Mouse (Mus musculus) fibroblast of lung, adult 2 months (primary cell): ENCODE measurements around the gene Sowaha.

Experiments used
- DNase-seq: peaks from one replicate; pipeline ENCODE4 v3.0.0-alpha.2; 2011; ENCODE audit warnings: low read depth

Gene Sowaha

DNA sequence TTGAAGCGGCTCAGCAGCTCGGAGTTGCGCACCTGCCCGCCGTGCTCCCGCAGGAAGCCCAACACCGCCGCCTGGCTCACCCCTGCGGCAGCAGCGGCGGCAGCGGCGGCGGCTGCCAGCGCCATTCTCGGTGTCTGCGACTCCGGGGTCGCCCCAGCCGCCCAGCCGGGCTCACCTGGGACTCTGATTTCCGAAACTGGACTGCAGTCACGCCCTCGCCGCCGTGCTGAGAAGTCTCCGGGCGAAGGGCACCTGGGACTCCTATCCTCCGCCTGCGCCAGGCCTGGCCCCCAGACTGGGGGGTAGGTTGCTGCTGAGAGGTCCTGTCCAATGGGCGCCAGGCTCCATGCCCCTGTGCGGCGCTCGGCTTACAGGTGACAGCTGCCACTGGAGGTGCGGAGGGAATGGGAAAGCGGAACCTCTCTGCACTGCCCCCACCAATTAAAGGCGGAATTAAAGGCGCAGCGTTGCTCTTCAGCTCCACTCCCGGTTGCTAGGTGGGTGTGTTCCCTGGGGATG is at the start of gene Sowaha, which contains the start of gene Gm9945:
Sowaha (minus strand) TSS at position 492 of the 519 bp plus-strand sequence.
Gm9945 (plus strand) TSS at position 384 of the 519 bp plus-strand sequence.
- DNase-seq: no peak

GRCm38 (mm10) chr11:53529253-53529557 is 49.1 kb upstream of the Sowaha start:
- DNase-seq: peak; percentile 74

- DNase-seq: no peak
Observed at GRCm38 (mm10) chr11:53528397-53529252, 48.6 kb upstream of the Sowaha start.

DNA sequence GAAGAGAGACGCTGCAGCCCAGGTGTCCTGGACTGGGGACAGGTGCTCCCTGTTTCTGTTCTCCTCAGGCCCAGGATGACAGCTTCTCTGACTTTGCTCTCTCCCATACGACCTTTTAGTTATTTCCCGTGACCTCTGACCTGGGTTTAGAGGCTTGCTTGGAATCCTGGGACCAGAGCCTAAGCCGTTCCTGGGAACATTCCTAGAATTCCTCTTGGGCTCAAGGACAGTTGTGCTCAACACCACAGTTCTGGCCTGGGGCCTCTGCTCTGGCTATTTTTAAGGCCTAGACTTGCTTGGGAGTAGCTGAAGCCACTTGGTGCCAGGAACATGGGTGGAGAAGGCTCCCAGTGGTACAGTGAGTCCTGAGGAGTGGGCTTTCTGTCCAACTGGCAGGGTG is 45.4 kb upstream of the Sowaha start:
- no peak for DNase-seq

- no peak for DNase-seq
Observed at GRCm38 (mm10) chr11:53524905-53525304, 44.8 kb upstream of the Sowaha start.

DNA sequence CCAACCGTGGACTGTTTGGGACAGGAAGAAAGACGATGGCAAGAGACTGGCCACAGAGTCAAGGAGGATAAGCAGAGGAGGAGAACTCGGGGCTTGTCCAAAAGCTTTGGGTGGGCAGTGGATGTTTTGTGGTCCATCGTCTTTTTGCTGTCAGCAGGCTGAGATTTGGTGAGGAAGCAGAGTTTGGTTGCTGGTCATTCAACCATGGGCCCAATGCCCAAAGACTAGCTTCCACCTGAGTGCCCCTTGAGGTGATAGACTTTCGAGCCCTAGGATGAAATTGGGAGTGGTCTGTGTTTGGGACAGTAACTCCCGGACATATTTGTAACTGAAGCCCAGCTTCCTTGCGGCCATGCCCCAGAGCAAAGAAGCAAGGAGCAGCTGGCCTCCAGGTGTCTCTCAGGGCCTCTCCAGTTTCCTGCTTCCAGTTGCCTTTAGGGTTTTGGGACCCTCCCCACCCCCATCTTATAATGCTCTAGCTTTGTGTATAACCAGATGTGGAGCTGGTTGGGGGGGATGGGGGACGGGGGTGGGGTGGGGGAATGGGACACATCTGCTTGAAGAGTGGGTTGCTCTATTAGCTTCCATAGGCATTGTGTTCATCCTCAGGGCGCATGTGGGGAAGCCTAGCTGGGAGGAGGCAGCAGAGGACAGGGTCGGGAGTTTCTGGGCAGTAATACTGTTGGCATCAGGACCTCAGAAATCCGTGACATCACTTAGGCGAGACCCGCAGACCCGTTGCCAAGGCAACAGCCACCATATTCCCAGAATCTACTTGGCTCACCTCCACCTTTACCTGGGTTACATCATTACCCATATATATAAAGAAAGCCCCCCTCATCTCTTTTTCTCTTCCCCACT is 43.7 kb upstream of the Sowaha start:
- DNase-seq: no peak

DNA sequence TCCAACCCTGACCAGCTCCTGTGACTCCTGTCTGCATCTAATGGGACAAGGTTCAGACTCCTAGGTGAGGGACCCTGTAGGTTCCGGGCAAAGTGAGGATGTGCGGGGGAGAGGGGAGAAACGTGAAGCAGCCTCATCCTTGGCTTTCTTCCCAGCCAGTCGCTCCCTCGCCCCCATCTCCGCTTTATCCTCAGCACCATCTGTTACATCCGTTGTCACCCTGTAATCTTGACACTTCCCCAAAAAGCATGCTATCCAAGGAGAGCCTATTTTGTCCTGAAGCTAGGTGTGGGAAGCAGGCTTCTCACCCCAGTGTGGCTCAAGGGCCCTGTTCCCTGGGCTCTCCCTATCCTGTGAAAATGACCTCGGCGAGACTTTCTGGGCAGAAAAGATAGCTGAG is 42.9 kb upstream of the Sowaha start:
- no peak for DNase-seq

- no peak for DNase-seq
Observed at GRCm38 (mm10) chr11:53522362-53522761, 42.3 kb upstream of the Sowaha start.

DNA sequence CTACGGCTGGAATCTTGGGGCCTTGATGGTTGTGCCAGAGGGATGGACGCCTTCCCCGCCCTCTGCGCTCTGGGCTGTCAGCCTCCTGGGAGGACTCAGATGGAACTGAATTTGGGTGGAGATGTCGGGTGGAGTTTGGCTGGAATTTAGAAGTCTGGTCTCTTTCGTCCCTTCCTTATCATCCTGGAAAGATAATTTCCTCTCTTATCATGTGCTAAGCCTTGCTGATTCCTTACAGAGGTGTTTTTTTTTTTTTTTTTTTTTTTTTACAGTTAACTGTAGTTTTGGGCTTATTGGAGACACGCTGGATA is 41.7 kb upstream of the Sowaha start:
- no peak for DNase-seq

GRCm38 (mm10) chr11:53521120-53521820 is 41.2 kb upstream of the Sowaha start:
- no peak for DNase-seq

DNA sequence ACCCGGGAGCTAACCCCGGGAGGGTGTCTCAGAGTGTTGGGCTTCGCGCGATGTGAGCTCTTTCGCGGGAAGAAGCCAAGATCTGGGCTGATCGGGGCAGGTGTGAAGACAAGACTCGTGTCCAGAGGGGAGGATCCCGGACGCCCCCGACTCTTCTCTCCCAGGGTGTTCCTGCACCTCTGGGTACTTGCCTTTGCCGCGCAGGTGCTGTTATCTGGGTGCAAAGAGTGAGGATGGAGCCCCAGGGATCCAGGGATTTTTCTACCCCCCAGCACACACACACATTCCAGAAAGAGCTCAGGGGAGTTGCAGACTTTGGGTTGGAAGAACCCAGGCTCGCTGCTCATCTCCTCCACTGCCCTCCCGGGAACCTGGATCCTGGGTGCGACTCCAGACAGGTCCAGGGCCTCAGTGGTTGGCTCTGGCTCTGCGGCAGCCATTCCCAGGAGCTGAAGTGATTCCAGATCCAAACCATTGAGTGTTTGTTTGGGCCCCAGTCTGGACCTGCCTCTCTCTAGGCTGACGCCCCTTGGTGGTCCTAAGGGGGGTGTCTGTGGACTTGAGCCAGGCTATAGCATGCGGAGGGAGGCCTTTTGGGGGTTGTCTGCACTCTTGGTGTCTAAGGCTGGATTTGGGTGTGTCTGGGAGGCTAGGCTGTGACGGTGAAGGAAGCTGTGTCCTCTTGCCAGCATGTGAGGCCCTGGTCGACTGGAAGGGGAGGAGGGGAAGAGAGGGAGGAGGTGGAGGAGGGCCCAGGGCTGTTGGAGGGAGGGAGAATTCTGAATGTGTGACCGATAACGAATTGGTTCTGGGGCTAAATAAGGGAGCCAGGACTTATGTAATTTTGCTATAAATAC is 40.3 kb upstream of the Sowaha start:
- DNase-seq: peak; percentile 61

DNA sequence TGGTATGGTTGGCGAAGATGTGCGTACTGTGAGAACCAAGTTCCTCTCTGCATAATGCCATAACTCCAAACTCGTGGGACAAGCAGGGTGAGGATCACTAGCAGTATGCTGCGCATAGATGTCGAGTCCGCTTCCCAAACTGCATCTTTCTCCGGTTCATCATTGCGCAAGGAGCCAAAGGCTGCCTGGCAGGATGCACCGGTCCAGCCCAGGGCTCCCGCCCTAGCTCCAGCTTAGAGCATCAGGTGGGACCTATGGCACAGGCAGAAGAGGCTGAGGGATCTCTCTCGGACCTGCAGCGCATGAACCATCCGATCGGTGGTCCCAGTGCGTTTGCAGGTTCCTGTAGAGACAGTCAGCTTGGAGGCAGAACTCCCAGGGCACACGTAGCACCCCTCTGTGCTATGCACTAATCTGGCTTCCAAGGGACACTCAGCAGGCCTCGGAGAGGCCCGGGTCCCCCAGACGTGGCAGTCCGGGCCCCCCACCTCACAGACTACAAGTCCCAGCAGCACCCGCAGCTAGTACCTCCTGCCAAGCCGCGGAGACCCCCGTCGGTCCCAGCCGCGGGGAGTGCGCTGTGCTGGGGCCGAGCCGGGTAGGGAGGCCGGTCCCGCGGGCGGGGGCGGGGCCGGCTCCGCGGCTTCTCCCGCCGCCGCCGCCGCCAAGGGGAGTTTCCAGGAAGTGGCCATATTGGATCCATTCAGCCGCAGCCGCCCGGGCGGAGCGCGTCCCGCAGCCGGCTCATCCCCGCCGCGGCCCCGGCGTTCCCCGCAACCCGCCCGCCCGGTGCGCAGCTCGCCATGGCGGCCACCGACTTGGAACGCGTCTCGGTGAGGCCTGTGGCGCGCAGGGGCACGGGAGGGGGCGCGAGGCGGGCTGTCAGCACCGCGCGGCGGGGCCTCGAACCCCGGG is 39.4 kb upstream of the Sowaha start, which contains the start of gene Sept8:
Sept8 (plus strand) TSS at position 51 of the 915 bp plus-strand sequence.
- no peak for DNase-seq

- DNase-seq: no peak
Observed at GRCm38 (mm10) chr11:53518759-53519158, 38.7 kb upstream of the Sowaha start.

GRCm38 (mm10) chr11:53516775-53517627 is 36.9 kb upstream of the Sowaha start:
- no peak for DNase-seq

GRCm38 (mm10) chr11:53510351-53510750 is 30.3 kb upstream of the Sowaha start:
- no peak for DNase-seq

DNA sequence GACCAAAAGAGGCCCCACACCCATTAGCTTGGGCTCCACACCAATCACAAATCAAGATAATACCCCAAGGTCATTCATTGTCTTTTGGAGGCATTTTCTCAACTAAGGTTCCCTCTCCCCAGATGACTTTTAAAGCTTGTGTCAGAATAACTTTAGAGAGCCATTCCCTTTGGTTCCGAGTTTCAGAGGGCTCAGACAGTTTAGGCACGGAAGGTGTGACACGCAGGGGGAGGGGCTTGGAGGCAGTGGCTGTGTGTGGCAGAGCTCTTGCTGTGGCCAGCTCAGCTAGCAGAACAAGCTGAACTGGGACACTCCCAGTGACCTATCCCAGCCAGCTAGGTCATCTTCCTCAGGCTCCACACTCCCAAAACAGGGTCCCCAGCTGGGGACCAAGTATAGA is 28.5 kb upstream of the Sowaha start:
- no peak for DNase-seq

GRCm38 (mm10) chr11:53508152-53508551 is 28.1 kb upstream of the Sowaha start:
- no peak for DNase-seq

- DNase-seq: no peak
Observed at GRCm38 (mm10) chr11:53507098-53507805, 27.2 kb upstream of the Sowaha start.
